Mouse (Mus musculus) yolk sac, embryonic 10.5 days (tissue): ENCODE data around the gene Tspan11.

ENCODE experiments used
- DNase-seq: peaks from one replicate; pipeline ENCODE4 v3.0.0-alpha.2; 2017; ENCODE audit warnings: low spot score

Gene Tspan11

DNA sequence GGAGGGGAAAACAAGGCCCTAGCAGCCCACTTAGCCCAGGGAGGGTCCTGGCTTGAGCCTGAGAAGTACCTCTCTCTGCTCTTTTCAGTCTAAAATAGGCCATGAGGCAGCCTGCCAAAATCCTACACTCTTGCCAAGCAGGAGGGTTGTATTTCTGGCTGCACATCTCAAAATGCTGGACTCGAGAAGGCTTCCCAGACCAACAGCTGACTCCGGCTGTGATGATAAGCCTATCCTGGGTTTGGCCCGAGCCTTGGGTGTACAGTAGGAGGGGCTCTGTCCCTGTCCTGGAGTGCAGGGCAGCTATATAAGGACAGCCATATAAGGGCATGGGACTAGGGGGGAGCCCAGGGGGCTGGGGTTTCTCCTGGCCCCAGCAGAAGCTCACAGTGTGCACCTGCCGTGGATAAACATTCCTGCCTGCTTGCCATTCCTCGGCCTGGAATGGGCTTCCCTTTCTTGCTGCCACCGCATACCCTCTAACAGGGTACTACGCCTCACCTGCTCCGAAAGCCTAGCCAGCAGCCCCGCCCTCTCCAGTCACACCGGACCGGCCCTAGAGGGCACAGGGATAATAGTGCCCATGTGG, 102.3 kb downstream of the Tspan11 start:
- no peak for DNase-seq

DNA sequence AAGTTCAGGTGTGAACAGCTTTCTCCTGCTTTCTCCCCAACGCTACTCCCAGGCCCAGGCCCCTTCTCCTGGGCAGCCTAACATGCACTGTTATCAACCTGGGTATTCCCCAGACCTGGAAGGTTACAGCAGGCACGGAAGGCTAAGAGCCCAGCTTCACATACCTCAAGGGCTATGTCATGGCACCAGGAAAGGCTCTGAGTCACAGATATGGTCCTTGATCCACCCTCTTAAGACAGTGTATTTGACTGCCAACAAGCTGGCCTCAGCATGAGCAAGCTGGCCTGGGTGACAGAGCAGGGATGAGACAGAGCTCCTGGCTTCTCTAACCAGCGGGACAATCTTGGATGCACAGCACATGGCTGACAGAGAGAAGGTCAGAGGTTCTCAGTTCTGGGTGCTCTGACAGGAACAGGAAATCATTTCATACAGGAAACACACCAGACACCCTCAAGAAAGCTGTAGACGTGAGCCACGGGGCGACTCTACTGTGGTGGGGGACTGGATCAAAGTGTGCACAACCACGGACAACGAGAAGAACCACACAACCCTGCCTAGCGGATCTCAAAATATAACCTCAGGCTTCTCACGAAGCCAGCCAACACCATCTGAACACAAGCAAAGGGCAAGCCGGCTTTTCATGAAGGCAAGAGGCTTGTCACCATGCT, 104.3 kb downstream of the Tspan11 start:
- DNase-seq = no peak

DNA sequence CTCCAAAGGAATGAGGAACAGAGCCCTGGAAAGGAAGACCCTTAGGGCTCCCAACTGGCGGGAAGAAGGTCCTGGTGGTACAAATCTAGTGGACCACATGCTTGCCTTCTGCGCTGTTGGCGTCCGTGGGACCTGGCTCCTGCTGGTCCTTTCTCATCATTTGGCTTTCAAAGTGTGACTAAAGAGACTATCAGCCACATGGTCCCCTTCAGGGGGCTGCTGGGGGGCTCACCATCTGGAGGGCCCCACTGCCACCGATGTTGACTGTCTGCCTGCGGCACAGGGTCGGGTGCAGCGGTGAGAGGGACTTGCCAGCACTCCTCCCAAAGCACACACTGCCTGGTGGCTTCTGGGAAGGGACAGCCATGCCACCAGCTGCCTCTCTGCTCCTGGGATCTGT, 105.6 kb downstream of the Tspan11 start:
- DNase-seq = no peak

DNA sequence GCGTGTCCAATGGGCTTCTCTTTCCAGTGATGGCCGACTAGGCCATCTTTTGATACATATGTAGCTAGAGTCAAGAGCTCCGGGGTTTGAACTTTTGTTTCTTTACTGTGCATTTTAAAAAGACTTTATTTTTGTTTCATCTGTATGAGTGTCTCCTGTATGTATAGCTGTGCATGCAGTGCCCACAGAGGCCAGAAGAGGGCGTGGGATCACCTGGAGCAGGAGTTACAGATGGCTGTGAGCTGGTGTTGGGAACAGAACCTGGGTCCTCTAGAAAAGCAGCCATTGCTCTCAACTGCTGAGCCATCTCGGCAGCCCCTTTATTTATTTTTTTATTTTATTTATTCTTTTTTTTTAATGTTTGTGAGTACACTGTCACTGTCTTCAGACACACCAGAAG, 109.5 kb downstream of the Tspan11 start:
- no peak for DNase-seq

DNA sequence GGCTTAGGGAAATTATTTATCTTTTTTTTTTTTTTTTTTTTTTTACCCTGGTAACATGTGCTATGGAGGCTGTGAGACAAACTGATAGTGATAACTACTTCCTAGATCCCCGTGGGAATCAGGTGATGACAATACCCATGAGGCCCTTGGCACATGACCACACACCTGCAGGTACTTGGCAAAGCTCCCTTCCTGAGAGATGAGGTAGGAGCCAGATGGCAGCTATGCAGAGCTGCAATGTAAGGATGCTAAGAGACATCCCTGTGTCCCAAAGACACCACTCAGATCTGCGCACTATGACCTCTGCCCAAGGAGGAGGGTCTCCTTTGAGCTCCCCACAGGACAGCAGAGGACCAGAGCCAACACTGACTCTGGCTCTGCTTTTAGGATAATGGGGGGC, 111.7 kb downstream of the Tspan11 start:
- DNase-seq = no peak

DNA sequence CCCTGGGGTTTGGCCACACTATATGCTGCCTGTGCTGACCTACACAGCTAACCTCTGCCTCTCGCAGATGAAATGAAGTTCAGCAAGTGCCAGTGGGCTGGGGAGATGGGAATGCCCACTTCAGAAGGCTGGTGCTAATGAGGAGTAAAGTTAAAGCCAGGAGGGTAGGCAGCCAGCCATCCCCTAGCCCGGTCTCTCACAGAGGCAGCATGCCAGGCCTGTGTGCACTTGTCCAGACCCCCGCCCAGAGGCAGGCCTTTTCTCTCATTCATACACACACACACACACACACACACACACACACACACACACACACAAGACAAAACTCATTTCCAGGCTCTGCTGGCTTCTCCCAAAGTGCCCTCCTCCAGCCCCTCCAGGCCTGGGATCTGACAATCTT, 113.4 kb downstream of the Tspan11 start:
- DNase-seq = no peak

DNA sequence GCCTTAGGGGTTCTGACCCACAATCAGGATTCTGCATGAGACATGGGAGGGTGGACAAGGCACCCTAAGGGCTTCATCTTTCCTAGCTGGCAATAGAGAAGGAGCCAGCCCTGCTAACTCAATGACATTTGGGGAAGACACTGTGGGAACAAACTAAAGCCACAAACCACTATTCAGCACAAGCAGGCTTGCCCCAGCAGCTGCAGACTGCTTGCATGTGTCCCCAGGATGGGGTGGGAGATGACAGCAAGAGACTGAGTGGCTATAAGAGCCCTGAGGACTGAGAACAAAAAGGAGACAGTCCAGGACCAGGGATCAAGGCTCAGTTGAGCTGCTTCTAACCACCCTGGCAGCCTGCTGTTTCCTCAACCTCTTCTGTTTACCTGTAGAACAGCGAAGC, 114.2 kb downstream of the Tspan11 start:
- DNase-seq = no peak

DNA sequence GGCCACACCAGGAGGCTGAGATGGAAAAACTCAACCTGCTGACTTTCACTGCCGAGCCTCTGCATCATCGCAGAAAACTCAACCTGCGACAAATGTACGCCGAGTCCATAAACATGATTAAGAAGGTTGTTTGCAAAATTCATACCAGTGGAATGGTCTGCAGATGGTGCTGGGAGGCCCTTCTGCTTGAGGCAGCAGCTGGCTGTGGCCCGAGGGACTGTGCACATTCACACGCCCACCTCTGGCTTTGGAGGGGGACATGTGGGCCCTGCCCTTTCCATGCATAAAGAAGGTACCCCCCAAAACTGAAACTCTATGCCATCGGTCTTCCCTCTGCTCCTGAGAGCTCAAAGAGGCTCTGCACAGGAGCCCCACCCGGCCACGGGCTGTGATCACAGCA, 114.7 kb downstream of the Tspan11 start:
- DNase-seq = no peak

DNA sequence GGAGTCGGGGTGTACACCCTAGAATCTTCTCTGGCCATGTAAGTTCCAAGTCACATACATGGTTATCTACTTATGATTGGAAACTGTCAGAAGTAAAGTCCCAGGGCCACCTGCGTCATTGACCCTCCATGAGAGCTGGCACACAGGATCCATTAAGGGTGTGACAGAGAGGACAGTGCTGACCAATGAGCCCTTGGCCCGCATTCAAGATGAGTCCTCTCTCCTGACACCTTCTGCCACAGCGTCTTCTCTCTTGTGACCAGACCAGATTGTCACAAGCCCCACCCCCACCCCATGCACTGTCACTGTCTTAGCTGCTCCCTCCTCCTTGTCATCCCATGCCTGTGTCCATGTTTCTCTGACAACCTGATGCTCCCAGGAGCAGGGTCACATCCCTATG, 115.3 kb downstream of the Tspan11 start:
- DNase-seq = no peak

DNA sequence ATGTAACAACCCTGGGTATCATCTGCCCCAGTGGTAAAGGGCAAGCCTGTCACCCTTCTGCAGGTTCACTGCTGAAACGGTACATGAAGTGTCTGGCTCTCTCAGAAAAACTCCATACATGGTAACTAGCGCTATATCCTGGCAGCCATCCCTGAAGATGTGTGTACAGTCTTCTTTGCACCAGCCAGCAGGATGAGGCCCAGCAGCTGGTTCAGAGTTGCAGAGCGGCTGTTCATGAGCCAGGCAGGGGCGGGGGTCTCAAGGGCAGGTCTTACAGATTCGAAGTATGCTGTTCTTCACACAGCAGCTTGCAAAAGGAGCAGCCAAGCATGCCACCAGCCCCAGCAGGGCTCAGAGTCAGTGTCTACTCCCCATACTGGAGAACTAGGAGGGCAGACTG, 116.2 kb downstream of the Tspan11 start:
- no peak for DNase-seq
